In genomic region chr2:12084341-12084740, GRCm38 (mm10) we compare ENCODE assay signal across 21 mouse cellular contexts.
DNase-seq lines count a peak whose midpoint lies in the region; ATAC-seq and TF ChIP-seq lines count a peak whose summit lies in the region.
"Had no signal": no experiment of that assay in that cellular context is flagged by ENCODE, and none has a peak within 500 bp of the region (broad histone marks: within the 10 kb centered on the region; RNA-seq: fewer than 3 reads in every experiment).

No protein-coding gene starts in this region.

- no peak for TF ChIP-seq CTCF in bone marrow macrophage, adult 2 months (IDR thresholded peaks at IDR 0.05; ENCODE audit: low read depth, low read length)

- H3K4me1 ChIP-seq in bone marrow macrophage, adult 2 months (ENCODE audit: control insufficient read depth, insufficient read depth, low read length), result peaks cover 11% of the 10 kb centered on the region
- H3K4me1 ChIP-seq: embryonic facial prominence, embryonic 15.5 days; heart, embryonic 10.5 days; hindbrain, embryonic 13.5 days had no signal

- peak; percentile 6 for DNase-seq in kidney, adult 9 months
- no peak for DNase-seq in kidney, adult 11 months
- DNase-seq in monocyte, adult 2 months (ENCODE audit: low read depth in 1 of 2, low spot score in 2 of 2), result peak; percentile 3 to 17
- no peak for DNase-seq in urinary bladder, postnatal 10 days (ENCODE audit: low spot score)
- DNase-seq in right cerebral cortex, postnatal 4 days, result no peak
- DNase-seq: adrenal gland, adult 8-10 months; adrenal gland, postnatal 36 days; cerebellum, adult 18-20 months; cerebellum, adult 9-11 months; cerebellum, postnatal 36 days; gastrocnemius, postnatal 14 days; heart, adult 18-20 months; heart, postnatal 10 days had no signal

- no peak overlapping the region for H3K4me3 ChIP-seq in bone marrow macrophage, adult 2 months (ENCODE audit: insufficient read depth, low read length)
- H3K4me3 ChIP-seq: embryonic facial prominence, embryonic 15.5 days; heart, embryonic 10.5 days; hindbrain, embryonic 13.5 days had no signal

- peak; percentile 82 for ATAC-seq in common myeloid progenitor, adult 5-6 weeks (replicated peaks; ENCODE audit: low read depth, poor library complexity, severe bottlenecking)
- ATAC-seq: CD4-positive, CD25-positive, alpha-beta regulatory T cell, adult 4 months; forebrain, embryonic 16.5 days; hindbrain, postnatal 0 days had no signal

- H3K27ac ChIP-seq in bone marrow macrophage, adult 2 months (ENCODE audit: insufficient read depth, low read depth, low read length), result 0 out of 2 replicates have a peak overlapping the region, but pooled peaks have one; percentile 21
- H3K27ac ChIP-seq: embryonic facial prominence, embryonic 15.5 days; heart, embryonic 10.5 days; hindbrain, embryonic 13.5 days; hindbrain, postnatal 0 days had no signal

- no peak for TF ChIP-seq POLR2A in bone marrow macrophage, adult 2 months (IDR thresholded peaks at IDR 0.05; ENCODE audit: borderline replicate concordance, low read depth, low read length)

Comparison
In these comparisons a context has a peak if more than half of its experiments do, and no peak if none do; other contexts are left out.
1. DNase-seq: peak in kidney, adult 9 months (single experiment) and monocyte, adult 2 months (2 of 2); none in kidney, adult 11 months (single experiment), urinary bladder, postnatal 10 days (single experiment) and right cerebral cortex, postnatal 4 days (single experiment).